Mouse (Mus musculus) bone marrow, adult 2 months (tissue): Measurements from ENCODE around the gene Ankrd13c.

Experiments used
- CTCF ChIP-seq: fragments of 200-500 bp; IDR thresholded peaks from 2 replicates; pipeline ENCODE4 v1.5.1; 2011; ENCODE audit warnings: low read length, control low read depth; ENCODE audit not compliant: control insufficient read depth, insufficient read depth
- POLR2A ChIP-seq: fragments of 200-500 bp; IDR thresholded peaks from 2 replicates; pipeline ENCODE4 v1.6.1; 2011; ENCODE audit warnings: low read depth, mild to moderate bottlenecking, control low read depth, low read length, borderline replicate concordance; ENCODE audit not compliant: control insufficient read depth

- TF ChIP-seq POLR2A, result no peak
- TF ChIP-seq CTCF, result no peak
These were observed 45.3 kb upstream of the Ankrd13c start for GRCm38 (mm10) chr3:157901721-157902120.
